Mouse (Mus musculus) spleen, postnatal 36 days (tissue): ENCODE results near the gene Vmn2r91.
"Not testable (repeated sequence)": the region's sequence is repeated elsewhere in the genome, so short reads cannot be mapped to it uniquely, and the experiment has no call there.

Experiments
- DNase-seq, 2 experiments: peaks; one replicate each; pipeline ENCODE4 v3.0.0; 2022; ENCODE audit warnings: low spot score in 2 of 2, mixed read lengths in 1 of 2

Gene Vmn2r91

GRCm38 (mm10) chr17:18084716-18085115 lies at the start of gene Vmn2r91:
Vmn2r91 (plus strand) TSS chr17:18085016.
- DNase-seq: not testable (repeated sequence)

- no peak for DNase-seq
Measured at GRCm38 (mm10) chr17:18049124-18049523, 35.7 kb upstream of the Vmn2r91 start, which contains the start of gene Vmn2r124. Vmn2r124 (plus strand) TSS chr17:18049424.

- DNase-seq: not testable (repeated sequence)
Measured at GRCm38 (mm10) chr17:18095626-18096025, 10.8 kb downstream of the Vmn2r91 start.

- DNase-seq: not testable (repeated sequence)
Measured at GRCm38 (mm10) chr17:18102265-18102664, 17.4 kb downstream of the Vmn2r91 start.

- DNase-seq: not testable (repeated sequence)
Measured at GRCm38 (mm10) chr17:18151587-18151986, 66.8 kb downstream of the Vmn2r91 start, which contains the start of gene Vmn2r92. Vmn2r92 (plus strand) TSS chr17:18151887.

GRCm38 (mm10) chr17:18161194-18161593 lies 76.4 kb downstream of the Vmn2r91 start:
- DNase-seq: not testable (repeated sequence)
